Mouse (Mus musculus) right cerebral cortex, adult 18-20 months (tissue): ENCODE data around the gene Ankle1.
"Not testable (repeated sequence)": the region's sequence is repeated elsewhere in the genome, so short reads cannot be mapped to it uniquely, and the experiment has no call there.

Experiments used
- DNase-seq: peaks from one replicate; pipeline ENCODE4 v3.0.0; 2022; ENCODE audit warnings: mixed read lengths

Gene Ankle1

GRCm38 (mm10) chr8:71408231-71408630 lies 2.4 kb downstream of the Ankle1 start:
- DNase-seq: no peak

GRCm38 (mm10) chr8:71411535-71412273 lies 5.9 kb downstream of the Ankle1 start:
- DNase-seq: no peak

- no peak for DNase-seq
Observed at GRCm38 (mm10) chr8:71422121-71422520, 16.3 kb downstream of the Ankle1 start.

GRCm38 (mm10) chr8:71432935-71433334 lies 27.1 kb downstream of the Ankle1 start:
- not testable (repeated sequence) for DNase-seq

GRCm38 (mm10) chr8:71437041-71437440 lies 31.2 kb downstream of the Ankle1 start:
- no peak for DNase-seq

- no peak for DNase-seq
Observed at GRCm38 (mm10) chr8:71441404-71441803, 35.6 kb downstream of the Ankle1 start.

GRCm38 (mm10) chr8:71445096-71445495 lies 39.3 kb downstream of the Ankle1 start:
- DNase-seq: no peak

- no peak for DNase-seq
Observed at GRCm38 (mm10) chr8:71451337-71451736, 45.5 kb downstream of the Ankle1 start.

GRCm38 (mm10) chr8:71451777-71452176 lies 46.0 kb downstream of the Ankle1 start:
- no peak for DNase-seq

- DNase-seq: no peak
Observed at GRCm38 (mm10) chr8:71452669-71453068, 46.9 kb downstream of the Ankle1 start.

- no peak for DNase-seq
Observed at GRCm38 (mm10) chr8:71454668-71455067, 48.9 kb downstream of the Ankle1 start.

GRCm38 (mm10) chr8:71456906-71457305 lies 51.1 kb downstream of the Ankle1 start:
- no peak for DNase-seq

- no peak for DNase-seq
Observed at GRCm38 (mm10) chr8:71457659-71458270, 52.0 kb downstream of the Ankle1 start.
